Mouse (Mus musculus) bone marrow, adult 2 months (tissue): ENCODE results near the gene Ddx4.

Experiments
- CTCF ChIP-seq: fragments of 200-500 bp; IDR thresholded peaks from 2 replicates; pipeline ENCODE4 v1.5.1; 2011; ENCODE audit warnings: low read length, control low read depth; ENCODE audit not compliant: control insufficient read depth, insufficient read depth
- POLR2A ChIP-seq: fragments of 200-500 bp; IDR thresholded peaks from 2 replicates; pipeline ENCODE4 v1.6.1; 2011; ENCODE audit warnings: low read depth, mild to moderate bottlenecking, control low read depth, low read length, borderline replicate concordance; ENCODE audit not compliant: control insufficient read depth

DNA sequence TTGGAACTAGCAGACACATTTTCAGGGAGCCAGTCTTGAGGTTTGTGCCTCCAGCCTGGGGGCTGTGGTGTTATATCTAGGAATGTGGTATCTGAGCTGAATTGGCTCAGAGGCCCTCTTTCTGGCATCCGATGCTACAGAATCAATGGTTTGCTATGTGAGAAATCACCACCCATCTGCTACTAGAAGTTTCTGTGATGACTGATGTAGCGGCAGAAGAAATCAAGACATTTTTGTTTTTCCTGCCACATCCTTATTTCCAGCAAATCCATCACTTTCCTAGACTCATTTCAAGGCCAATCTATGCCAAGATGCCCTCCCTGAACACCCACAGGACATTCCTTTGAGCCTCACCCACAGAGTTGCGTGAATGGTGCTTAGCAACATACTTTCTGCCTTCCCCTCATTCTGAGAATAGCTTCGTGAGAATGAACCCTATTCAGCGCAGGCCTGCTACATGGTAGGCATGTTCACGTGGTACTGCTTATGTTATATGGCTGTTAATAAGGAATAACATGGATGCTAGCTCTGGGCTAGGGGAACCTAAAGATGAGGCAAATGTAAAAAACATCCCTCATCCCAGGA is 91.6 kb downstream of the Ddx4 start:
- TF ChIP-seq POLR2A (no peak), CTCF (no peak)
